Mouse (Mus musculus): Measurements from ENCODE around the gene Ephb3. TPM values are rescaled to one million over a fixed set of nuclear protein-coding genes. Genes with fewer than 3 reads are reported as not detected.

Ephb3 gene
- polyA plus RNA-seq, 1 experiment = 1.4 TPM

DNA sequence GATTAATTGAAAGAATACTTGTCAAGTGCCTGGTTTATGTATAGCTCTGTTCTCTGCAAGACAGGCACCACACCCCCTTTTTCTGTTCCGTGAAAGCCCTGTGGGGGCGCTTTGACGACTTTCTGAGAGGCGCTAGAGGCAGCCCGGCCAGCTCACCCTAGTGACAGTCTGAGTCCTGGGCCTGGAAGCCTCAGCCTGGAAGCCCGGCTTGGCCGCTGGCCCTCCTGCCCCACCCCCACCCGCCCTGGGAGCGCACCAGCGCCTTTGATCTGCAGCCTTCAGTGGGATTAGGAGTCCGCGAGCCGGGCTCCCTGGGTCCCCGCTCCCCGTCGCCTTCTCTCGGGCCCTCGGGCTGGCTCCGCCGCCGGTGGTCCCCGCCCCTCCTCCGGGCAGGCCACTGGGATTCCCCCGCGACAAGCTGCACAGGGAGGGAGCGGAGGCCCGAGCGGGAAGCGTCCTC, 41.4 kb downstream of the Ephb3 start:
- Histone ChIP-seq H3K4me3 (replicated peaks; ENCODE audit: control insufficient read depth, low read depth, low read length) (no peak overlapping the region), H3K4me1 (ENCODE audit: control insufficient read depth, insufficient read depth, low read length) (no peaks in the 10 kb centered on the region), H3K27ac (ENCODE audit: control insufficient read depth, insufficient read depth, low read depth, low read length, poor library complexity) (no peak overlapping the region)
- WGBS = 1% methylated on average over 29 of the region's 29 CpGs
- TF ChIP-seq POLR2A (IDR thresholded peaks at IDR 0.05; ENCODE audit: borderline replicate concordance, control insufficient read depth, low read depth, low read length) = no peak
- TF ChIP-seq CTCF (IDR thresholded peaks at IDR 0.05; ENCODE audit: control insufficient read depth, insufficient read depth, low read length) = peak; percentile 21; the same call in 1 of the 2 replicates

DNA sequence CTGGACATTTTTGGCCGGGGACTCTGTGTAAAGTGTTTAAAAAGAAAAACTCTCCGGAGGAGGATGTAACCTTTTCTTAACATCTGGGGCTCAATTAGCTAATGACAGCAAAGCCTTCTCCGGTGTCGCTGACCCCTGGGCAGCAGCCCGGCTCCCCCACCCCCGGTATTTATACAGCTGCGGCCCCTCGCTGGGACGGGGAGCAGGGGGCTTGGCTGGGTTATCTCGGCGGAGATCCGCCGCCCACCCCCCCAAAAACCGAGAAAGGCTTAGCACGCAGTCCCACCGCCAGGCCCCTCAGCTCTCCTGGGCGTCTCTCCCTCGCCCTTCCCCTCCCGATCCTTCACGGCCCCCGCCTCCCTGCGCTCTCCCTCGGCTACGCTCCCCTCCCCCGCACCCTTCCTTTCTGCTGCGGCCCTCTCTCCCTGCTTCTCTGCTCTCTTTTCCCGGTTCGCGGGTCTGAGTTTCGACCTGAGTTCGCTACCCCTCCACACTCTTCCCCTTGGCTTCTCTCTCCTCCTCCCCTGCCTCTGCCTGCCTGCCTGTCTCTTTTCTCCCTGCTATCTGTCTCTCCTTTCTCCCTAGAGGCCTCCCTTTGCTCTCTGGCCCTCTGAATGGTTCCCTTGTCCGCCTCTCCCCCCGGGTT, 42.0 kb downstream of the Ephb3 start:
- Histone ChIP-seq H3K4me1 (ENCODE audit: control insufficient read depth, insufficient read depth, low read length) (no peaks in the 10 kb centered on the region), H3K27ac (ENCODE audit: control insufficient read depth, insufficient read depth, low read depth, low read length, poor library complexity) (no peak overlapping the region), H3K4me3 (replicated peaks; ENCODE audit: control insufficient read depth, low read depth, low read length) (no peak overlapping the region)
- WGBS = 5% methylated on average over 33 of the region's 33 CpGs
- no peak for TF ChIP-seq POLR2A (IDR thresholded peaks at IDR 0.05; ENCODE audit: borderline replicate concordance, control insufficient read depth, low read depth, low read length)
- no peak for TF ChIP-seq CTCF (IDR thresholded peaks at IDR 0.05; ENCODE audit: control insufficient read depth, insufficient read depth, low read length)

DNA sequence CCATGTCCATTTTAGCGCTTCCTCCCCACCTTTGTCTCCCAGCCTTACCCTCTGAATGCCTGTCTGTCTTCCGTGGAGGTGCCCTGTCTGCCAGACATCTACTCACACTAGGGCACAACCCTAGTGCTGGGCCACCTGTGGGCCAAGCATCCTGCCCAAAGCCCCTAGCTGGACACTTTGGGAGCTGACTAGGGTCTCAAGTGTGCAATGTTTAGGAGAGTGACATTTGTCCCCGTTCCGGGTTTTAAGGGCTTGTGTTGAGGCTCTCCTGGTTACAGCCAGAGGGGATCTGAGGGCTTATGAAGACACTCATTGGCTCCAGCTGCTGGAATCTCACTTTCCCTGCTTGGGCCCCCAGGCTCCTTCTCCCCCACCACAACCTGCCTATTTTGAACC, 42.5 kb downstream of the Ephb3 start:
- Histone ChIP-seq H3K4me3 (replicated peaks; ENCODE audit: control insufficient read depth, low read depth, low read length) (no peak overlapping the region), H3K4me1 (ENCODE audit: control insufficient read depth, insufficient read depth, low read length) (no peaks in the 10 kb centered on the region), H3K27ac (ENCODE audit: control insufficient read depth, insufficient read depth, low read depth, low read length, poor library complexity) (no peak overlapping the region)
- TF ChIP-seq CTCF (IDR thresholded peaks at IDR 0.05; ENCODE audit: control insufficient read depth, insufficient read depth, low read length) = no peak
- no peak for TF ChIP-seq POLR2A (IDR thresholded peaks at IDR 0.05; ENCODE audit: borderline replicate concordance, control insufficient read depth, low read depth, low read length)
- 33% methylated on average over 4 of the region's 4 CpGs for WGBS

DNA sequence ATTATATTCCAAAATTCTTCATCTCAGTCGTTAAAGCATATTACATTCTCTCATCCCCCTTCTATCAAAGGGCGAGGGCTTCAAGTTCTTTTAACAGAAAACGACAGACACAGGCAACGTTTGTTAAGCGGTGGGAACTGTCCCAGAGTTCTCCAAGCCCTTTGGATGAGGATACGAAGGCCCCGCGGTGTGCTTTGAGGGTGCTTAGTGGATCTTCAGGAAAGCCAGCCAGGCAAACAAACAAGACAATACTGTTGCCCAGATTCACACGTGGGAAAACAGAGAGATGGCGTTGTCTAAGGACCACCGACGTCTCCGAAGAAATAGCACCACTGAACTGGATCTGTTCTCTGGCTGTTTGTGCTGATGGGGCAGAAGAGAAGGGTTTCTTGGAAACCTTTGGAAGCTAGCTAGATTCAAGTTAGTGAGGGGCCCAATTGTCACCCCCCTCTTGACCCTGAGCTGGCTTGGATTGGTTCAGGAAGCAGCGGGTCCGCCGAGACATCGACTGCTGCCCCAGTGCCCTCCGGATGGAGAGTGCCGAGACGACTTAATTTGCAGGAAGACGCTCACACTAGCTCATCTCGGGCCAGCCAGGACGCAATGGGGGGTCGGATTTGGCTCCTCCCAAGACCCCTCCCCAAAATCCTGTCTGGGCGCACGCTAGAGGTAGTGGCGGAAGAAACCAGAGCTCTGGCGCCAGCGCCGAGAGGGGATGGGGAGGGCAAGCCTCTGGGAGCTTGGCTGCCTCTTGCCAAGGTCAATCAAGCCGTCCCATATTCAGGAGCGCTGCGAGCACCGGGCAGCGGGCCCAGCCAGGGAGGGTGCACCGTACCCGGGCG, 43.5 kb downstream of the Ephb3 start:
- no peaks in the 10 kb centered on the region for H3K4me1 ChIP-seq (ENCODE audit: control insufficient read depth, insufficient read depth, low read length)
- no peak overlapping the region for H3K4me3 ChIP-seq (replicated peaks; ENCODE audit: control insufficient read depth, low read depth, low read length)
- TF ChIP-seq POLR2A (IDR thresholded peaks at IDR 0.05; ENCODE audit: borderline replicate concordance, control insufficient read depth, low read depth, low read length) (no peak), CTCF (IDR thresholded peaks at IDR 0.05; ENCODE audit: control insufficient read depth, insufficient read depth, low read length) (no peak)
- 8% methylated on average over 38 of the region's 38 CpGs for WGBS
- no peak overlapping the region; the same call in 1 of the 2 replicates for H3K27ac ChIP-seq (ENCODE audit: control insufficient read depth, insufficient read depth, low read depth, low read length, poor library complexity)

DNA sequence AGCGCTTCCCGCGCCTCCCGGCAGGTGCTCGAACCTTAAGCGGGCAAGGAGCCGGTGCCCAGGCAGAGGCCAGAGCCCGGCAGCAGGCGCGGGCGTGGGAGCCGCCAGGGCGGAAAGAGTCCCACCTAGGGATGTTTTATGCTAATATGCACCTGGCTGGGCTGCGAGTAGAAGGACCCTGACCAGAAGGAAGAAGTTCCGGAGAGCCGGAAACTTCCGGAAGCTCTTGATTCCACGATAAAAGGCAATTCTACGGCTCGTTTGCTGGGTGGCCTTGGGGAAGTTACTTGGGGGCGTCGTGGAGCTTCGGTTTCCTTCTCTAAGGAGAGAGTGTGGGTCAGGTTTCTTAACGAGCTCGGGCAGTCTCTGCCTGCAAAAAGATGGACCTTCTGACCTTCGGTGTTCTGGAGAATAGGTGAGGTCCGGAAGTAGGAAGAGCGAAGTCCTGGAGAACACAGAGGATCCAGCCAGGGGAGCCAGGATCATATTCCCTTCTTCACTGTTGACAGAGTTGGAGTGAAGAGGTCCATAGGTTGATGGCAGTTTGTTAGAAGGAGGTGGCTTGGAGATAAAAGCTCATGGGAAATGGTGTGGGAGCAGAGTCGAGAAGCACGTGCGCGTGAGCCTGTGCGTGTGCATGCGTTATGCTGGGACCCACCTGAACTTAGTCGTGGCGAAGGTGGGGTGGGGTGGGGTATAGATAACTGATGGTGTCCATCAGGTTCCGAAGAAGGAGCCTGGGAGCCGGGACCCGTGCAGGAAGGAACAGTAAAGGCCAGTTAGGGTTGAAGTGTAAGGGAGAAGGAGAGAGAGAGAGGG, 44.4 kb downstream of the Ephb3 start:
- Histone ChIP-seq H3K27ac (ENCODE audit: control insufficient read depth, insufficient read depth, low read depth, low read length, poor library complexity) (no peak overlapping the region; the same call in 1 of the 2 replicates), H3K4me1 (ENCODE audit: control insufficient read depth, insufficient read depth, low read length) (no peaks in the 10 kb centered on the region), H3K4me3 (replicated peaks; ENCODE audit: control insufficient read depth, low read depth, low read length) (no peak overlapping the region)
- TF ChIP-seq CTCF (IDR thresholded peaks at IDR 0.05; ENCODE audit: control insufficient read depth, insufficient read depth, low read length) (no peak), POLR2A (IDR thresholded peaks at IDR 0.05; ENCODE audit: borderline replicate concordance, control insufficient read depth, low read depth, low read length) (no peak)
- 7% methylated on average over 39 of the region's 39 CpGs for WGBS

DNA sequence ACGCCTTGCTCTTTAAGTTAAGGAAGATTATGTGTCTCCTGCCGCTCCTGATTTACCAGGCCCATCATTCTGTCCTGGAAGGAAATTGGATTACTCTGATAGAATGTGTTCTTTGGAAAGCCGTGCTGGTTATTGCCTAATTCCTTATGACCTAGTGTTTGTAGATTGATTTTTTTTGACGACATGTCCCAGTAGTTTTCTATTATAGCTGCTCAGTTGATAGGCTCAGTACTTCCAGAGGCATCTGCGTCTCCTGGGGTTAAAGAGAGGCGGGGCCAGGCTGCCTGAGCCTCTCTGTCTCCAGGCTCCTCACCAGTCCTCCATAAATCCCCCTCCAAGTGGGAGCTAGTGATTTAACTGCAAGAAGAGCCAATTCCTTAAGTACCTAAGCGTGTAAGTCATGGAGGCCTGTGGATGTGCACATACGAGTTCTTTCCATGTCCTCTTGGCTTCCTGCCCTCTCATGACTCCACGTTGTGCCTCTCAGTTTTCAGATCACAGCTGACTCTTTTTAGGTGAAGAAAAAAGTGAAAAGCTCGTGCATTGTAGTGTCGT, 47.9 kb downstream of the Ephb3 start:
- TF ChIP-seq POLR2A (IDR thresholded peaks at IDR 0.05; ENCODE audit: borderline replicate concordance, control insufficient read depth, low read depth, low read length) (no peak), CTCF (IDR thresholded peaks at IDR 0.05; ENCODE audit: control insufficient read depth, insufficient read depth, low read length) (no peak)
- no peaks in the 10 kb centered on the region for H3K4me1 ChIP-seq (ENCODE audit: control insufficient read depth, insufficient read depth, low read length)
- H3K4me3 ChIP-seq (replicated peaks; ENCODE audit: control insufficient read depth, low read depth, low read length) = no peak overlapping the region
- H3K27ac ChIP-seq (ENCODE audit: control insufficient read depth, insufficient read depth, low read depth, low read length, poor library complexity) = no peak overlapping the region
- WGBS = 68% methylated on average over 11 of the region's 11 CpGs

DNA sequence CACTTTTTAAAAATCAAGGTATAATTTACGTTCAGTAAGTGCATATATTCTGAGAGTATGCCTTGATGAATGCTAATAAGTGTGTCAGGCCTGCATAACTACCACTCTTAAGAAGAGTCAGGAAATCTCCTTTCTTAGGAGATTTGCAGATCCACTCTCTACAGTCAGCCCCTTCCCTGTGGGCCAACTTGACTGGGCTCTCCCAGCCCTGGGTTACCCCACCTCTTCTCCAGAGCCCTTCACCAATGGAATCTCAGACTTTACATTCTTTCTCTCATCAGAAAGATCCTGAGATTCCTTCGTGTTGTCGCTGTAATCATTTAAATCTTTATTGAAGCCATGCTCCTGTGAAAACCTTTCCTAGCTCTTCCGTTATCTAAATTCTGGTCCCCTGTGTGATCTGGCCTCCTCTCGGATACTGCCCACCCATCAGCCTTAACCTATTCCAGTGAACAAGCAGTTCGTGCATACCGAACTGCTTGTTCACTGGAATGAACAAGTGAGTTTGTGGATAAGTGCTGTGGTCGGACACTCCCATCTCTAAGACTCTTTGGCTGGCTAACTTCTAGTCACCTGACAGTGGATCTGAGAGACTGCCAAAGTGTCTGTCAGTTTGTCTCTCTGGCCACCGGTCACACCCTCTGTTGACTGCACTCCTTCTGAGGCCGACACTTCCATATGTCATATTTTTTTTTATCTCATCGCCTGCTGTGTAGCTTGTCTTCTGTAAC, 51.2 kb downstream of the Ephb3 start:
- WGBS = 71% methylated on average over 11 of the region's 11 CpGs
- Histone ChIP-seq H3K4me1 (ENCODE audit: control insufficient read depth, insufficient read depth, low read length) (no peaks in the 10 kb centered on the region), H3K27ac (ENCODE audit: control insufficient read depth, insufficient read depth, low read depth, low read length, poor library complexity) (no peak overlapping the region), H3K4me3 (replicated peaks; ENCODE audit: control insufficient read depth, low read depth, low read length) (no peak overlapping the region)
- no peak for TF ChIP-seq POLR2A (IDR thresholded peaks at IDR 0.05; ENCODE audit: borderline replicate concordance, control insufficient read depth, low read depth, low read length)
- TF ChIP-seq CTCF (IDR thresholded peaks at IDR 0.05; ENCODE audit: control insufficient read depth, insufficient read depth, low read length) = no peak

Measured in bone marrow, adult 2 months (tissue).